In the genomic region with DNA sequence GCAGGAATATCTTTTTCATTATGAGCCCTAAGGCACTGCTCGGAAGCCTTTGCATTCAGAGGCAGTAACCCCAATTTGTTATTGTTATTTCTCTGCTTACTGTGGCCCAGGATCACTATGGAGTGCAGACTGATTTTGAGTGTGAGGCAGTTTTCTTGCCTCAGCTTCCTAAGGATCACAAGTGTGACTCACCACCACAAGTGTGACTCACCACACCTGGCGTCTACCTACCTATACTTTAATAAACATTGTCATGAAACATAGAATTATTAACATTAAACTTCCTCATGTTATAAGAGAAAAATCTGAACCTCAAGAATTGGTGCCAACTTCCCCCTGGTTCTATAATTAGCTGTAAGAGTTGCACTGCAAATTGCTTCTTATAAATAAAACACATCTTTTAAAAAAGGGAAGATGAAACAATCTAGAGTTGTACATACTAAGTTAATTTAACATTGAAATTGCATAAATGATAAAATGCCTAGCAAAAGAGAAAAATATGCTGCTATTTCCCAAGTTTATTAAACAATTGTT, we compare ENCODE assay signal across 27 mouse cellular contexts. TPM values are rescaled to one million over a fixed set of nuclear protein-coding genes. Genes with fewer than 3 reads are reported as not detected.
"Had no signal": no experiment of that assay in that cellular context is flagged by ENCODE, and none has a peak within 500 bp of the region (broad histone marks: within the 10 kb centered on the region; RNA-seq: fewer than 3 reads in every experiment).

No protein-coding gene starts in this region.

- H3K4me2 ChIP-seq: heart, embryonic 11.5 days; hindbrain, embryonic 12.5 days; hindbrain, embryonic 14.5 days; intestine, embryonic 15.5 days; limb, embryonic 12.5 days; liver, embryonic 13.5 days; liver, embryonic 15.5 days had no signal

- H3K27ac ChIP-seq: gastrocnemius, adult 2 months; heart, adult 2 months; hindbrain, embryonic 10.5 days; hindbrain, embryonic 12.5 days; hindbrain, embryonic 14.5 days; intestine, embryonic 15.5 days; layer of hippocampus, adult 2 months; left cerebral cortex, adult 2 months; limb, embryonic 10.5 days; limb, embryonic 12.5 days; liver, embryonic 13.5 days; liver, embryonic 15.5 days had no signal

- H3K27me3 ChIP-seq: hindbrain, embryonic 12.5 days; intestine, embryonic 15.5 days had no signal

- DNase-seq: gastrocnemius, adult 2 months; gastrocnemius, postnatal 10 days; gastrocnemius, postnatal 25 days; heart, adult 2 months; heart, postnatal 10 days; heart, postnatal 4 days; kidney, adult 18-20 months; kidney, postnatal 10 days; kidney, postnatal 25 days; kidney, postnatal 4 days; liver; liver, embryonic 13.5 days; liver, postnatal 0 days had no signal

- H3K9me3 ChIP-seq: hindbrain, embryonic 10.5 days; hindbrain, embryonic 12.5 days; intestine, embryonic 15.5 days; limb, embryonic 10.5 days; limb, embryonic 12.5 days; liver, embryonic 13.5 days; liver, embryonic 15.5 days had no signal

- H3K9ac ChIP-seq: hindbrain, embryonic 12.5 days; hindbrain, embryonic 14.5 days; intestine, embryonic 15.5 days; limb, embryonic 12.5 days; liver, embryonic 13.5 days; liver, embryonic 15.5 days; liver, postnatal 0 days had no signal

- H3K4me1 ChIP-seq: hindbrain, embryonic 10.5 days; hindbrain, embryonic 12.5 days; intestine, embryonic 15.5 days; limb, embryonic 10.5 days; limb, embryonic 12.5 days; liver, embryonic 15.5 days had no signal

- H3K4me3 ChIP-seq: gastrocnemius, adult 2 months; heart, adult 2 months; hindbrain, embryonic 10.5 days; hindbrain, embryonic 12.5 days; intestine, embryonic 15.5 days; layer of hippocampus, adult 2 months; left cerebral cortex, adult 2 months; limb, embryonic 10.5 days; limb, embryonic 12.5 days; liver, embryonic 13.5 days; liver, embryonic 15.5 days had no signal

- ATAC-seq: hindbrain, embryonic 16.5 days; inflammation-experienced regulatory T-cells, adult 6 months; intestine, embryonic 15.5 days; intestine, postnatal 0 days; liver, postnatal 0 days had no signal

- H3K36me3 ChIP-seq: hindbrain, embryonic 10.5 days; hindbrain, embryonic 12.5 days; intestine, embryonic 15.5 days; limb, embryonic 10.5 days; limb, embryonic 12.5 days; liver, embryonic 13.5 days; liver, embryonic 15.5 days had no signal

RNA-seq across cellular contexts. Expression of gene Cdkn2b, which starts 52.4 kb away (rescaled TPM):
- total RNA-seq: granulocyte monocyte progenitor cell, adult 5-6 weeks had no signal
- polyA plus RNA-seq: liver, embryonic 15.5 days; liver, postnatal 0 days had no signal
